Mouse (Mus musculus) neural tube, embryonic 10.5 days (tissue): Measurements from ENCODE around the gene Cyp4x1.
A peak's percentile ranks its signal among the peaks of the same experiment; 100 is the strongest.
"Not testable (repeated sequence)": the region's sequence is repeated elsewhere in the genome, so short reads cannot be mapped to it uniquely, and the experiment has no call there.

Experiments used
- DNase-seq: peaks from one replicate; pipeline ENCODE4 v3.0.0-alpha.2; 2017; ENCODE audit warnings: low spot score; ENCODE audit errors: extremely low spot score

Gene Cyp4x1

GRCm38 (mm10) chr4:115133621-115134295 lies at the start of gene Cyp4x1:
TSS of gene Cyp4x1 (minus strand) at chr4:115134281.
- DNase-seq = peak; percentile 31

- not testable (repeated sequence) for DNase-seq
Measured at GRCm38 (mm10) chr4:115176201-115176600, 42.1 kb upstream of the Cyp4x1 start.

GRCm38 (mm10) chr4:115174694-115175353 lies 40.7 kb upstream of the Cyp4x1 start:
- DNase-seq = no peak

GRCm38 (mm10) chr4:115158963-115159362 lies 24.9 kb upstream of the Cyp4x1 start:
- not testable (repeated sequence) for DNase-seq

- no peak for DNase-seq
Measured at GRCm38 (mm10) chr4:115154723-115155122, 20.6 kb upstream of the Cyp4x1 start.

- no peak for DNase-seq
Measured at GRCm38 (mm10) chr4:115134296-115134630, 182 bp upstream of the Cyp4x1 start.

GRCm38 (mm10) chr4:115133085-115133484 lies 996 bp downstream of the Cyp4x1 start:
- no peak for DNase-seq

- no peak for DNase-seq
Measured at GRCm38 (mm10) chr4:115124713-115125112, 9.4 kb downstream of the Cyp4x1 start.

GRCm38 (mm10) chr4:115123507-115123906 lies 10.6 kb downstream of the Cyp4x1 start:
- DNase-seq = no peak

GRCm38 (mm10) chr4:115121608-115122007 lies 12.5 kb downstream of the Cyp4x1 start:
- no peak for DNase-seq

GRCm38 (mm10) chr4:115121162-115121561 lies 12.9 kb downstream of the Cyp4x1 start:
- DNase-seq = no peak

GRCm38 (mm10) chr4:115119642-115120041 lies 14.4 kb downstream of the Cyp4x1 start:
- no peak for DNase-seq

GRCm38 (mm10) chr4:115113266-115113665 lies 20.8 kb downstream of the Cyp4x1 start:
- DNase-seq = no peak

- no peak for DNase-seq
Measured at GRCm38 (mm10) chr4:115111167-115111566, 22.9 kb downstream of the Cyp4x1 start.

- DNase-seq = no peak
Measured at GRCm38 (mm10) chr4:115103510-115103909, 30.6 kb downstream of the Cyp4x1 start.

GRCm38 (mm10) chr4:115101682-115102081 lies 32.4 kb downstream of the Cyp4x1 start:
- DNase-seq = peak; percentile 74

- DNase-seq = peak; percentile 47
Measured at GRCm38 (mm10) chr4:115097146-115097496, 37.0 kb downstream of the Cyp4x1 start.

GRCm38 (mm10) chr4:115096435-115097145 lies 37.5 kb downstream of the Cyp4x1 start:
- DNase-seq = peak; percentile 17

- DNase-seq = peak; percentile 61
Measured at GRCm38 (mm10) chr4:115095671-115096434, 38.2 kb downstream of the Cyp4x1 start.

GRCm38 (mm10) chr4:115094056-115094455 lies 40.0 kb downstream of the Cyp4x1 start:
- no peak for DNase-seq

GRCm38 (mm10) chr4:115093331-115093864 lies 40.7 kb downstream of the Cyp4x1 start:
- no peak for DNase-seq
